Mouse (Mus musculus): ENCODE measurements around the gene Ces1c. TPM values are rescaled to one million over a fixed set of nuclear protein-coding genes. Genes with fewer than 3 reads are reported as not detected.

The Ces1c gene
- polyA plus RNA-seq (2012; ENCODE audit: low replicate concordance) = not detected in 2 replicates

DNA sequence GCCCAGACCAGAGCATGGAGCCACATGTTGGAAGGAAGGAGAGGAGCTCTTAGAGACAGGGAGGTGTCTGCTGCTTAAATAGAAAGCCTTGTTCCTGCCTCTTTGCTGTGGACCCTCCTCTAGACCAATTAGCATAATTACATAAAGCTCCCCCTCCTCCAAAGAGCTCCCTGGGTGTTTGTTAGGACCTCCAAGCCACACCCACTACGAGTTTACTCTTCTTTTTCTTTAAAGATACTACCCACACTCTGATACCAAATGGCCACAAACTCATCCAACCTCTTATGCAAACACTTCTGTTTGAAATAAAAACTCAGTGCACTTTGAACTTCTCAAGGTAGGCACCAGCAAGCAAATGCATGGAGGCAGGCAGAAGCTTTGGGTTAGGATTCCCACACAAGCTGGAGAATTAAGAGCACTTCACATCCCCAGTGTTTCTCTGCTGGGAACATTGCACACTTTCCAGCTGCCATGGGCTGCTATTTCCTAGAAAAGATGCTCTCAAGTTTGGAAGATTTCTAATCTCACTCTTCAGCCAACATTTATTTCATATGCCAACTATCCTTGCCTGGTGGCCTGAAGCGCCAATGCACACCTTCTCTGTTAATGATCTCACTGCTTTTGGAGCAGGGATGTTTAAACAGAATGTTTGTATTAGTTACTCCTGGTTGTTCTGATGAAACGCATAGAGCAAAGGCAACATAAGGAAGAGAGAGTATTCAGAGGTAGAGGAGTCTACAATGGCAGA, at the start of gene Ces1c:
TSS of gene Ces1c (minus strand) at position 51 of the 748 bp plus-strand sequence.

DNA sequence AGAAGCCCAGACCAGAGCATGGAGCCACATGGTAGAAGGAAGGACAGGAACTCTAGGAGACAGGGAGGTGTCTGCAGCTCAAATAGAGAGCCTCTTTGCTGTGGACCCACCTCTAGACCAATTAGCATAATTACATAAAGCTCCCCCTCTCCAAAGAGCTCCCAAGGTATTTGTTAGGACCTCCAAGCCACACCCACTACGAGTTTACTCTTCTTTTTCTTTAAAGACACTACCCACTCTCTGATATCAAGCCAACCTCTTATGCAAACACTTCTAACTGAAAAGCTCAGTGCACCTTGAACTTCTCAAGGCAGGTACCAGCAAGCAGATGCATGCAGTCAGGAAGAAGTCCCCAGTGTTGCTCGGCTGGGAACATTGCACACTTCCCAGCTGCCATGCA, 51.2 kb downstream of the Ces1c start, which contains the start of gene Ces1b:
TSS of gene Ces1b (minus strand) at position 131 of the 400 bp plus-strand sequence.

Other genes starting within 250 kb of the Ces1c start
- gene Capns2, start 229.9 kb downstream of the Ces1c start, polyA plus RNA-seq (2012; ENCODE audit: low replicate concordance) = not detected in 2 replicates
- 0.02 TPM in 1 of 2 replicates, not detected in the other for gene Slc6a2, start 171.2 kb downstream of the Ces1c start, polyA plus RNA-seq (2012; ENCODE audit: low replicate concordance)
- not detected in 2 replicates for gene Ces1a, start 83.1 kb downstream of the Ces1c start, polyA plus RNA-seq (2012; ENCODE audit: low replicate concordance)
- gene Ces1b, start 51.3 kb downstream of the Ces1c start, polyA plus RNA-seq (2012; ENCODE audit: low replicate concordance) = not detected in 2 replicates
- not detected in 2 replicates for gene Ces1d, start 66.6 kb upstream of the Ces1c start, polyA plus RNA-seq (2012; ENCODE audit: low replicate concordance)
- not detected in 2 replicates for gene Ces1e, start 98.3 kb upstream of the Ces1c start, polyA plus RNA-seq (2012; ENCODE audit: low replicate concordance)
- not detected in 2 replicates for gene Ces1f, start 148.5 kb upstream of the Ces1c start, polyA plus RNA-seq (2012; ENCODE audit: low replicate concordance)
- gene Ces1g, start 206.0 kb upstream of the Ces1c start, polyA plus RNA-seq (2012; ENCODE audit: low replicate concordance) = not detected in 2 replicates
- not detected in 2 replicates for gene Ces1h, start 248.4 kb upstream of the Ces1c start, polyA plus RNA-seq (2012; ENCODE audit: low replicate concordance)